ENCODE assay signal across 8 mouse cellular contexts in the genomic region with DNA sequence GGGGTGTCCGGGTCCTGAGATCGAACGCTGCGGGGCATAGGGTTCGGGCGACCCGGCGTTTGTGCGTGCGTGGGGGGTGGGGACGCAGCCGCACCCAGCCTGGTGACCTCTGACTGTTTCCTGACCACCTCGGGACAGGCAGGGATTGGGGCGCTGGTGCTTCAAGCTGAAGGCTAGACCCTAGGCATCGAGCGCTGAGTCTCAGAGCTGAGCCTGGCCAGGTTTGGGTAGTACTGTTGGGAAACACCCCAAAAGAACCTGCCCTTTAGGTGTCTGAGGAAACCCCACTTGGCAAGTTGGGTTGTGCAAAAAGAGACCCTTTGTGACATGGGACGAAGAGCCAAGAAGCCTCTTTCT. TPM values are rescaled to one million over a fixed set of nuclear protein-coding genes. Genes with fewer than 3 reads are reported as not detected.
DNase-seq lines count a peak whose midpoint lies in the region; ATAC-seq and TF ChIP-seq lines count a peak whose summit lies in the region.

A gene (minus strand): TSS at position 38 of the 357 bp plus-strand sequence.

- no peak for TF ChIP-seq CTCF in spleen, adult 2 months (IDR thresholded peaks at IDR 0.05; ENCODE audit: extremely low read depth, insufficient read depth, insufficient read length, insufficient replicate concordance)

- 0 out of 2 replicates have a peak, but pooled peaks have one; percentile 11 for ATAC-seq in stomach, embryonic 15.5 days (ENCODE audit: insufficient read depth, low FRiP score, low read depth)

- peaks cover 4% of the 10 kb centered on the region; the same call in 1 of the 2 replicates for H3K27me3 ChIP-seq in spleen, adult 2 months (ENCODE audit: control insufficient read depth, insufficient read depth, low read length)
- H3K27me3 ChIP-seq in limb, embryonic 10.5 days (ENCODE audit: low read depth, poor library complexity, severe bottlenecking): 0 out of 2 replicates have a peak, but pooled peaks cover 10% of the 10 kb centered on the region
- no peaks in the 10 kb centered on the region for H3K27me3 ChIP-seq in stomach, embryonic 15.5 days (replicated peaks)

- peak within 1 kb of the TSS; percentile 95 for H3K4me2 ChIP-seq in stomach, embryonic 15.5 days

- TF ChIP-seq POLR2A in spleen, adult 2 months (IDR thresholded peaks at IDR 0.05; ENCODE audit: low read depth, low read length): no peak

- DNase-seq in embryo, embryonic 10 days (ENCODE audit: low spot score): peak; percentile 17
- no peak for DNase-seq in embryo, embryonic 10.5 days (ENCODE audit: low spot score)
- DNase-seq in spleen, adult 2 months (ENCODE audit: low read depth in 1 of 2, low spot score in 2 of 2): no peak
- no peak for DNase-seq in spleen, postnatal 36 days (ENCODE audit: low spot score in 2 of 2)
- DNase-seq in limb, embryonic 10.5 days (ENCODE audit: low spot score): no peak
- no peak for DNase-seq in retina, embryonic 14.5 days (ENCODE audit: low spot score)
- DNase-seq in adrenal gland, postnatal 10 days: no peak

- H3K4me3 ChIP-seq in spleen, adult 2 months (ENCODE audit: extremely low read depth, insufficient read depth, insufficient read length): peak within 1 kb of the TSS; percentile 59; the same call in 1 of the 2 replicates
- peak within 1 kb of the TSS; percentile 77 for H3K4me3 ChIP-seq in limb, embryonic 10.5 days
- H3K4me3 ChIP-seq in stomach, embryonic 15.5 days (replicated peaks): peak within 1 kb of the TSS; percentile 60

- H3K9me3 ChIP-seq in limb, embryonic 10.5 days (replicated peaks): no peaks in the 10 kb centered on the region
- H3K9me3 ChIP-seq in stomach, embryonic 15.5 days: no peaks in the 10 kb centered on the region

- H3K27ac ChIP-seq in spleen, adult 2 months (ENCODE audit: insufficient read depth, low read length): no peak within 1 kb of the TSS
- peak within 1 kb of the TSS; percentile 95 for H3K27ac ChIP-seq in limb, embryonic 10.5 days
- H3K27ac ChIP-seq in stomach, embryonic 15.5 days: peak within 1 kb of the TSS; percentile 80

- 12% methylated on average over 17 of the region's 17 CpGs for WGBS in spleen, adult 2 months
- 8% methylated on average over 17 of the region's 17 CpGs for WGBS in limb, embryonic 10.5 days
- WGBS in stomach, embryonic 15.5 days: 9% methylated on average over 17 of the region's 17 CpGs

- no peaks in the 10 kb centered on the region for H3K36me3 ChIP-seq in spleen, adult 2 months (ENCODE audit: control insufficient read depth, insufficient read depth, low read length)
- no peaks in the 10 kb centered on the region for H3K36me3 ChIP-seq in limb, embryonic 10.5 days
- H3K36me3 ChIP-seq in stomach, embryonic 15.5 days: no peaks in the 10 kb centered on the region

- H3K4me1 ChIP-seq in spleen, adult 2 months (ENCODE audit: control insufficient read depth, insufficient read depth, insufficient read length): peaks cover 6% of the 10 kb centered on the region
- peaks cover 41% of the 10 kb centered on the region for H3K4me1 ChIP-seq in limb, embryonic 10.5 days
- H3K4me1 ChIP-seq in stomach, embryonic 15.5 days: peaks cover 13% of the 10 kb centered on the region

- H3K9ac ChIP-seq in stomach, embryonic 15.5 days: peak within 1 kb of the TSS; percentile 42

RNA-seq across cellular contexts. Expression of the gene that starts here (rescaled TPM):
- 4.2 and 6.1 TPM in 2 replicates for polyA plus RNA-seq in spleen, adult 2 months (2012; rRNA removed)
- polyA plus RNA-seq in limb, embryonic 10.5 days (2016; fragmentation: Nextera tagmentation; extraction: Ambion mirVana): 17.2 and 17.3 TPM in 2 replicates
- 9.0 and 9.2 TPM in 2 replicates for polyA plus RNA-seq in stomach, embryonic 15.5 days (2015; fragmentation: Nextera tagmentation; extraction: Ambion mirVana)
- 1 to 10 TPM; 7.2 to 9.6 TPM for total RNA-seq in adrenal gland, postnatal 10 days (2021)
